Mouse (Mus musculus) hindbrain, embryonic 16.5 days (tissue): ENCODE results near the gene Usp50. TPM values are rescaled to one million over a fixed set of nuclear protein-coding genes. Genes with fewer than 3 reads are reported as not detected.

Source experiments
- polyA plus RNA-seq: library from polyadenylated mRNA; unstranded; fragments of >200 nt; fragmentation: Nextera tagmentation; extraction: Ambion mirVana; gene quantifications from 2 replicates; pipeline ENCODE4 v1.2.1, GENCODE M21; 2015

Gene Usp50
- polyA plus RNA-seq, 1 experiment from 2014 or later, result 1.8 TPM

Other genes with a start within 250 kb of the Usp50 start
- gene Slc27a2, start 231.1 kb downstream of the Usp50 start, polyA plus RNA-seq, result 12.4 and 12.7 TPM in 2 replicates
- 1.9 and 2.6 TPM in 2 replicates for gene Hdc, start 164.2 kb downstream of the Usp50 start, polyA plus RNA-seq
- gene Gabpb1, start 107.1 kb downstream of the Usp50 start, polyA plus RNA-seq, result 35.5 and 38.6 TPM in 2 replicates
- gene Usp8, start 76.1 kb downstream of the Usp50 start, polyA plus RNA-seq, result 28.7 and 31.7 TPM in 2 replicates
- 28.6 and 28.8 TPM in 2 replicates for gene Trpm7, start 92.8 kb upstream of the Usp50 start, polyA plus RNA-seq
- 33.8 and 37.4 TPM in 2 replicates for gene Sppl2a, start 149.8 kb upstream of the Usp50 start, polyA plus RNA-seq
- gene Ap4e1, start 225.2 kb upstream of the Usp50 start, polyA plus RNA-seq, result 9.8 and 11.6 TPM in 2 replicates